Mouse (Mus musculus) c-Kit-positive CD71-negative TER-119-negative erythroid progenitor cells, embryonic 14.5 days (primary cell): ENCODE results near the gene Map3k4.

Source experiments
- DNase-seq: peaks from one replicate; pipeline ENCODE4 v3.0.0-alpha.2; 2013; ENCODE audit warnings: low read depth

Gene Map3k4

DNA sequence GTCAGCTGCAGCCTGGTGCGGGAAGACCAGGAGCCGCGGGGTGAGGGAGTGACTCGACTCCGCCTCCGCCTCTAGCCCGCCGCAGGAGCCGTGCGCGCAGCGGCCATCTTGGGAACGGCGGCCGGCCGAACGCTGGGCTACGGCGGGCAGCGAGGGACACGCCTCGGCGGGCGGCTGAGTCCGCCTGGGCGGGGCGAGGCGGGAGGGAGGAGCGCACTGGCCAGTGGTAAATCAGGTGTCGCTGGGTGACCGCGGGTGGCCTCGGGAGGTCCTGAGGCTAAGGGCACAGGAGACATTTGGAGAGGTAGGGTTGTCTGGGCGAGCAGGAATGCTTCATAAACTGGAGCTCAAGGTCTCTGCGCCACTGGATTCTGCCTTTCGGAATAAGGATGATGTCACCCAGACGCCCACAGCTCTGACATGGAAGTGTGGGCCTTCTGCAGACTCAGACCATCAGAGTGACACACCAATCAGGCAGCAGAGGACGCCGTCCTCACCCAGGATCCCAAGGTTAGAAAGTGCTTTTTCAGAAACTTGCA lies at the start of gene Map3k4:
Gene Map3k4, minus strand, starts transcription at position 134 of the 539 bp plus-strand sequence.
- peak; percentile 67 for DNase-seq

DNA sequence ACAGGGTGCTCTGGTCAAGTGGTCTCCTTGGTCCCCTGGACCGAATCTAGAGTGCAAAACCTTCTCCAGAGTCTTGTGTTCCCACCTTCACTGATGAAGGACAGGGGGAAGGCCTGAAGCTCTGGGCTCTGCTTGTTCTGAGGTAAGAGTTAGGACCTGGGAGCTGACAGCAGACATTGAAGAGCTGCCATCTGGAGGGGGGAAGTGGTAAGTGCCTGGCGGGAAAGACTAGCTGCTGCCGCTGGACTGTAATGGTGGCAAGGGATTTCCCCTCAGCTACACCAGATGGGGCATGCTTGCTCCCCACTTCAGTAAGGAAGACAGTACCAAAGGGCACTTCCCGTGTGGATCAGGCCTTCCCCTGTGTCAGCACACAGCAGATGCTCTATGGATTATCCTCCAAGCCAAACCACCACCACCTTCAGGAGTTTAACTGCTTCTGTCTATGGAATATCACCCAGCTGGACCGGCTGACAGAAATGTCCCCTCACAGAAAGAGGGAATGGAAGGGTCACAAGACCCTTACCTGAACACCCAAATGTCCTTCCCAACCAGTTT lies 48.9 kb upstream of the Map3k4 start:
- DNase-seq: peak; percentile 41

DNA sequence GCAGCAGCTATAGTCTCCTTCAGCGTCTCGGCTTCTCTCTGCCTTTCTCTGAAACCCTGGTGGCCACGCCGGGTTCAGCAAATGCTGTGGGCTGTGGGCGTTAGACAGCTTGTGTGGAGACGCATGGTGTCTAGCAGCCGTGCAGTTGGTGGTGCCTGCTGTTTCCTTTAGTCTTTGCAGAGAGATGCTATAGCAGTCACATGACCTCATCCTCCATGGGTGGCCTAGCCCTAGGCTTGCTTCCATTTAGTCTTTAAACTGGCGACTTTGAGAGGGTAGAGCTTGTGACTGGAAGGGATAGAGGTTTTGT lies 45.8 kb upstream of the Map3k4 start:
- no peak for DNase-seq

DNA sequence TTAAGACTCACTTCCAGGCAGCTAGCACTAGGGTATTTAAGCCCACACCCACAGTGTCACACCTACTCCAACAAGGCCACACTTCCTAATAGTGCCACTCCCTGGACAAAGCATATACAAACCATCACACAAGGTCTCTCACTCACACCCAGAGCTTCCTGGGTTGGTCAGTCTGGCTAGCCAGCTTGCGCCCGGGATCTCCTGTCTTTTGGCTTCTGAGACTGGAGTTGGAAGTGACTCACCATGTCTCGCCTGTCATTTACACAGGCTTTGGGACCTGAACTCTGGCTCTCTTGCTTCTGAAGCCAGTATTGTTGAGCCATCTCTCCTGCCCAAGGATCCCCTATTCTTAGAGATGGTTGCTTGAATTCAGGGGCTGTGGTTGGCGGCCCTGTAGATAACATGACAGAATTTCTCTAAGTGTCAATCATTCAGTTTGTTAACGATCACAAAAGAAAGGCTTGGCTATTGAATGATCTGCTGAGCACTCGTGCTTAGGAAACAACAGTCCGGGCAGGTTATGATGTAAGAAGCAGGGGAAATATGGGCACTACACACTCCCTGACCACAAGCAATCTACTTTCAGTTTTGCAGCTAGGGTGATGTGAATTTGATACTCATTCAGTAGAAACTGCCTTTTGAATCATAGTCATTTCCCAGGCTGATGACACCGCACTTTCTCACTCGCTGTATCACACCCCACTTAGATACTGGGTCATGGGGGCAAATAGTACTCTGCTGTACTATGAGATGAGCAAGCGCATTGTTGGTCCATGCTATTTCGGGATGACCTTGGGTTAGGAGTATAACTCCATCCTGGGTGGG lies 45.2 kb upstream of the Map3k4 start:
- DNase-seq: no peak

DNA sequence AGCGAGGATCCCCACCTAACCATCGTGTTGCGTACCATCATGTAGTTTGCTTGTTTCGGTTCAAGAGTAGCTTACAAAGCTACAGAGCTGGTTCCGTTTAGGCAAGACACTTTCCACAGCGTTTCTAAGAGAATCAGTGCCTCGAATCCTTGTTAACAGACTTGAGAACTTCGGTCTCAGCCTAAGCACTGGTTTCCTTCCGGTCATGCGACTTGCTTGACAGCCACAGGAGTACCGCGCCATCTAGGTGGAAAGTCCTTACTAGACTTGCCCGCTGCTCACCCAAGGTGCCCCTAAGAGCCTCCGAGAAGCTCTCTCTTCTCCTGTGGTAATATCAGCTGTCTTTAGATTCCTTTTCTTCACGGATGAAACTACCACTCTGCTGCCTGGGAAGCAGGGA lies 41.3 kb upstream of the Map3k4 start:
- no peak for DNase-seq

DNA sequence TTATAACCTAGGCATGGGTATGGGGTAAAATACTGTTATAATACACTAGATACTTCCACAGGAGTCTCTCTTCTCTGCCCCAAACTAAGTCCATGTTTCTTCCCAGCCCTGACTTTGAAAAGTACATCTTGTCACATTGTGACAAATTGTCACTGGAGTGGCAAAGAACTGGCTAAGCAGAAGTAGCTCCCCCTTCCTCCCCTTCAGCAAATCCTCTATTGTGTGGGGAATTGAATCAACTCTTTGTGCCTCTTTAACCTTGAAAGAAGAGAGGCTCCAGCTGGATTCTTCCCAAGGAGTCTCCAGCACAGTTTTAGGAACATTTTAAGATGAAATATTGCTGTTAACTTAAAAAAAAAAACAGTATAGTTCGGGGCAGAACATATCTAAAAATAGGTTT lies 34.2 kb upstream of the Map3k4 start:
- DNase-seq: no peak

DNA sequence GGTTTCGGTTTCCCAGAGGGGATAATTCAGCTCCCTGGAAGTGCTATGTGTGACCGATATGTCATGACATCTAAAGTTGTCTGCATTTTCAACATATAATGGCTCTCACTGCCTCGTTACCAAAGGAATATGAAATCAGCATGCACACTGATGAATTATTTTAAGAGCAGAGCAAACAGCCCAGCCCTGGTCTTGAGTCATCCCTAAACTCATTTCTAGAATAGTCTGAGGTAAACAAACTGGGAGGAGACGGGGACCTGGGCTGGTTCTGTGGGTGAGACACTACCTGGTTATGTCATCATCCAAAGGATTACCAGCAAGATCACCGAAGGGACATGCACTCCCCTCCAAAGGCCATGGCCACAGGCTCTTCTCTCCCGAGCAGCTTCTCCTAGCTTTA lies 33.0 kb upstream of the Map3k4 start:
- DNase-seq: no peak

DNA sequence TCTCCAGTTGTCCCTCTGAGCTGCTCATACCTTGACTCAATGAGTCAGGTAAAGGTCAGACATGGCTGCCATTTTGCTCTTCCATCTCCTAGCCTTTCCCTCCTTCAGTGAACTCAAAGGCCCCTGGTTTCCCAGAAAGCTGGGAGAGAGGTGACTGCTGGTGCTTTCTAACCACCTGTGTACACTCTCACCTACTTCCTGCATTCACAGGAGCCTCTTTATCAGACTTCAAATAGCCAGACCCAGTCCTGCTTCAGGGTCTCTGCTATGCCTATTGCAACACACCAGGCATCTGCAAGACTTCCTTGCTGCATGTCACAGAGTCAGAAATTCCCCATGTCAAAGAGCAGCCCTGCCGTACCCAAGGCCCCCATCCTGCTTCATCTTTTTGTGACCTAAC lies 28.9 kb upstream of the Map3k4 start:
- no peak for DNase-seq

DNA sequence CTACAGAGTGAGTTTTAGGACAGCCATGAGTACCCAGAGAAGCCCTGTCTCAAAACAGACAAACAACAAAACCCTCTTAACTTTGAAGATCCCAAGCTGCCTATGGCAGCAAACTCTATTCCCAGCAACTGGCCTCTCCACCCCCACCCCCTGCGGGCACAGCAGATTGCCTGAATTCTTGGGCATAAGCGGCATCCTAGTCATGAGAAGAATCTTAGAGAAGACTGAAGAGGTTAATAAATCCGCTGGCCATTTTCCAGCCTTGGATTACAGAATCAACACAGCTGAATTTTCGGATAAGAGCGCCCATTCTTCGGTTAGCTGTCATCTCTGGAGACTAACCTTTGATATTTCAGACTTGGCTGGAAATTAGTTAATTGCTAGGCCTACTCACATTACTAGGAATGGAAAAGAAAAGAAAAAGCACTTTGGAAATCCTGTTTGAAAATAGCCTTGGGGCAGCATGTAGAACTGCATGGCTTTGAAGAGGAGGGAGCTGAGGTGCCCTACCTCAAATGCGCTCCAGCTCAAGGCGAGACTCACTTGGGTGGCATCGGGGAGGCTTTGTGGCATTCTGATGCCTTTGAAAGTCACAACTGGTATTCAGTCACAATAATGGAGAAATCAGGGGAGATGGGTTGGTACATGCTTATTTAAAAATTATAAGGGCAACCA lies 25.2 kb upstream of the Map3k4 start:
- DNase-seq: no peak

DNA sequence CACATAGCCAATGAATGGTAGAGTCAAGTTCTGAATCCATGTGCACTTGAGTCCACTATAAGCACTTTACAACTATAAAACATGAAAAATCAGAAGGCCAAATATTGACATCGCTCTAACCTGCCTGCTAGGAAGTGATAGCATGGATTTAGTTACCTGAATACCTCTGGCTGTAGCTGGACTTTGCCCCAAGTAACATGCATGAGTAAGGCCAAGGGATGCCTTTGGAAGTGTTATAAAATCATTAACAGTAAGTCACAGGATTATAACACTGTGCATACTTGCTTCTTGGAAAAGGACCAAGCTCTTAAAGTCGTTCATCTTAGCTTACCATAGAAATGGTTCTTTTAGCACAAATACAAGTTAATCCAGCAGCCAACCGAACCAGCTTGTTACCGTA lies 18.6 kb upstream of the Map3k4 start:
- DNase-seq: no peak

DNA sequence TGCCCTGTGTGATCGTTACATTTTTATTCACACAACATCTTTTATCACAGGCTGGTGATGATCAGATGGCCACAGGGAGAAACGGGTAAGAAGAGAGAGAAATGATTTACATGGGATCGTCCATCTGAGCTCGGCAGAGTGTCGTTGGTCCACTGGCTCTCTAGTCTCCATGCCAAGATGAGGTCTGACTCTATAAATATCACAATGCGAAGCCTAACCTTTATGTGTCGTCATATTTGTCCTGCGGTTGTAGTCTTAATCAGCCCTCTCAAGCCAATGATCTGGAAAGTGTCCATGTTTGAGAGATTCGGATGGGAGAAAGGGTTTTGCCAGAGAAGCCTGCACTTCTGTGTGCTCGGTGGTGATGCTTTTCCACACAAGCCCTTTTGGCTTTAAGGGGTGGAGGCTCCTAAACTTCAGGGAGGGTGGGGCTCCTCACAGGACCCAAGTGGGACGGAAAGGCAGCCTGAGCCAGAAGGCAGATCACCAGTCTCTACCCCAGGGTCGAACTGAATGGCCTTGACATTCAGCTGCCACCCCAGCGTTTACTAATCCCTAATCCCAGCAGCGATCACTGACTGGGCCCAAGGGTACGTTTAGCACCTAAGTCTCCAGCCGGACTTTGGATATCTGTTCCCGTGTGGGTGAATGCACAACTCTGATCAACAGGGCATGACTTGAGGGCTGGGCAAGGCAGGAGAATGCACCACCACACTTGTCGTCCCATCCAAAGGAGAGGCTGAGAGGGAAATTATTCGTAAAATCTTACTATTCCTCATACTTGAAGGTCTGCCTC lies 17.7 kb upstream of the Map3k4 start:
- no peak for DNase-seq

DNA sequence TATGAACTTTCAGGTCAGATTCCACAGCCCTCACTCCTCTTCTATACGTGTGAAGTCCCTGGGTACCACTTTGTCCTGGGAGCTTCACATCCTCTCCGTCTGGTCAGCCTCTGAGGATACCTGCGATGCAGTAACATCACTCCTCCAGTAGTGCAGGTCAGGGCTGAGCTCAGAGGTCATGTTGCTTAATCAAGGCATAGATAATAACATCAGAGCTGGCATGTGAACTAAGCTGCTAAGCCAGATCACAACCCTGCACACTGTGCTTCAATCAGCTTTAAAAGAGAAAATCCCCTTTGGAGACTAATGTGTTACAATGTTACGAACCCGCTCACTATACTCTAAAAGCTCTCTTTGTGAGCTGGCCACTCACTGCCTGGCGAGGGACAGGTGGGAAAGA lies 16.5 kb upstream of the Map3k4 start:
- DNase-seq: no peak

DNA sequence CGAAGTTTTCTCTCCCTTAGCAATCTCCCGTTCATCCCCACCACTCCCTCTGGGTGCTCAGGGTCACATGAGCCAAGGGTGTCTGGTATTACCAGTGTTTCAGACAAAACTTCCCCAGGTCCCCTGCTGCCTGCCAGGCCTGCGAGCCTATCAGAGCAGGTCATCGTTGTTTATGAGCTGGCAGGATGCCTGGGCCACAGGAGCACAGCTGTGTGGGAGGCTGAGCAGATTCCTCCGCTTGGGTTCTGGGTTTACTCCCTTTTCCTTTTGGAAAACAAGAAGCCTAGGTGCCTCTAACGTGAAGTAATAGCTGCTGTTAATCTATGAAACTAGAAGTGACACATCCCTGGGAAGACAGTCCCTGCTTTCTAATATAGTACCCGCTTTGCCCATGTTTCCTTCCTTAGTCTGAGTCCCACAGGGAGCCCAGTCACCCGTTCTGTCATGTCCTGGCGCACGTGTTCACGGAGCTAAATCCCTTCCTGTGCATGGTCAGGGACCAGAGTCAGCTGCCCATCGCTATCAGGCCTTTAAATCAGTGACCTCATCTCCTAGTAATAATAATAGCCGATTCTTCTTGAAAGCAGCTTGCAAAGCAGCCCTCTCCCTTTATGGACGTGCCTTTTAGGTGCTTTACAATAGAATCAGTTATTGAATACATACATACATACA lies 9.4 kb upstream of the Map3k4 start:
- no peak for DNase-seq

DNA sequence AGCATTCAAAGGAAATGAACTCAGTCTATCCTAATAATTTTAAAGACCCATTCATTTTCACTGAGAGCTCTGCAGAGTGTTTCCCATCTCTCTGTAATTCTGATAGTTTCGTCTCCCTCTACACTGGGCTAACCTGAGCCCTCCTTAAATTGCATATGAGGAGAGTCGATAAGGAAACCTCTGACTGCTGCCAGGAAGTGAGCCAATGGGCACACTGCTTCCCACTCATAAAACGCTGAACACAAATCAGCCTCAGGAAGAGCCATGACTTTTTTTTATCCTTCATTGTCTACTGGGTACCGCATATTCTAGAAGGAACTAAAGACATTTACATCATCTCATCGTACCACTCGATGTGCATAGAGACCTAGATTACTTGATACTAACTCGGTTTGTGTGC lies 1.2 kb upstream of the Map3k4 start:
- no peak for DNase-seq

DNA sequence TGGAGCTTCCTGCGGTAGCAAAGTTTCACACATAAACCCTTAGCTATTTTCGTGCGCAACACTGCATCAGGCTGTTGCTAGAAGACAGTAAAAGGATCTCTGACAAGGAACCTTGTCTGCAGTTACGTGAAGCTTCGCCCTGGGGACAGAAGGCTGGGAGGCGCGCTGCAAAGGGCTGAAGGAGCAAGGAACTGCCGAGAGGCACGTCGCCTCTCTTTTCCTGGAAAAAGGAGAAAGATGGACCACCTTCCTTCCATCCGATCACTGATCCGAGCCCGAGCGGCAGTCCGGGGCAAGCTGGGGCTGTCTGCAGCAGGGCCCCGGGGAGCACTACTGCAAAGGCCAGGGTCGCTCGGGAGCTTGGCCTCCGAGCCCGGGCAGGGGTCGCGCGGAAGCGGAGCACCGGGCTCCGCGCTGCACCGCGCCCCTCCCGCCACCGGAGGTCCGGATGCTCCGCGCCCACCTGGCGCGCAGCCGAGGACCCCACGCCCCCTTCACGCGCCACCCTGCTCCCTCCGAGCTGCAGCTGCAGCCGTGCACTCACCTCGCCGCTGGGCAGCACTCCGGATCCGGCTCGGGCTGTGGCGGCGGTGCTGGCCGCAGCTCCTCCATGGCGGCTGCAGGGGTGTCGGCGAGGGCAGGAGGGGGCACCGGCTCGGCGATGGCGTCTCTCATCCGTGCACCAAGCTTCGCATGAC lies 493 bp downstream of the Map3k4 start:
- no peak for DNase-seq

DNA sequence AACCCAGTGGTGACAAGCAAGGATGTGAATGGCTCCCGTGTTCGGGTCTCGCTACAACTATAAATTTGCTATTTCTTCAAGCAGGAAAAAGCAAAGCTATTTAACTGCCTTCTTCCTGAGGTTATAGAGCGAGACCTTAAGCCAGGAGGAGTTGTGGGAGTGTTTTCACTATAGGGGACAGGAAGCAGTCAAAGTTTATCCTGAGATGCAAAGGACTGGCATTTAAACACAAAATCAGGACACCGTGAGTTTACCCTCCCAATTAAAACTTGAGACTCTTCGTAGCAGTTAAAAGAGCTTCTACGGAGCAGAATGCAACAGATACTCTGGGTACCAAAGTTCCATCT lies 1.0 kb downstream of the Map3k4 start:
- no peak for DNase-seq

DNA sequence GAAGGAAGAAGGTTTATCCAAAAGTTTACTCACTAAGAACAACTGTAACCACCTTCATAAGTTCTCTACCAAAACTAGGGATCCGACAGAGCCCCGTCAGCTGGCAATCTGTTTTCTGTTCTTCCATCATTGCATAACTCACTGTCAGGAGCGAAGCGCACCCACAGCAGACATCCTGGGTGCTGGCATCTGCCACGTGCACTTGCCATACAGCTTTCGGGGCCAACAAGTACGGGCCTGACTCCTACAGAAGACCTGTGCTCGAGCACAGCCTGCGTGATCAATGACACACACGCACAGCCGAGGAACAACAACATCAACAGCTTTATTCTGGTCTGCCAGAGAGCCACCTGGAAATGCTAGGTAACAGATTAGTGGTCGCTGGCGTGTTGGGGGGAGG lies 2.3 kb downstream of the Map3k4 start:
- DNase-seq: no peak

DNA sequence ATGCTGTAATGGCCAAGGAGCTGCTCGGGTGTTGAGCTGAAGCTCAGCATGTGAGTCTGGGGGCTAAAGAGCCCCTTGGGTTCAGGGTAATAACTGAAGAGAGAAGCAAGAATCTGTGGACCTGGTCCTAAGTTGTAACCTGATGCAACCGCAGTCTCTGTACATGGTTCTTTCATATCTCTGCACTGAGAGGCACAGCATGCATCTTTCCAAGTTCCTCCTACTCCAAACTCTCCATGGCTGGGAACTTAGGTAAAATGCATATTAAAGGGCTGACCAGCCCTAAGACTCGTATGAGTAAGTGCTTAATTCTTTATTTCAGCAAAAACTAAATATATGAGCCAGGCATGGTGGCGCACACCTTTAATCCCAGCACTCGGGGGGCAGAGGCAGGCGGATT lies 6.3 kb downstream of the Map3k4 start:
- no peak for DNase-seq

DNA sequence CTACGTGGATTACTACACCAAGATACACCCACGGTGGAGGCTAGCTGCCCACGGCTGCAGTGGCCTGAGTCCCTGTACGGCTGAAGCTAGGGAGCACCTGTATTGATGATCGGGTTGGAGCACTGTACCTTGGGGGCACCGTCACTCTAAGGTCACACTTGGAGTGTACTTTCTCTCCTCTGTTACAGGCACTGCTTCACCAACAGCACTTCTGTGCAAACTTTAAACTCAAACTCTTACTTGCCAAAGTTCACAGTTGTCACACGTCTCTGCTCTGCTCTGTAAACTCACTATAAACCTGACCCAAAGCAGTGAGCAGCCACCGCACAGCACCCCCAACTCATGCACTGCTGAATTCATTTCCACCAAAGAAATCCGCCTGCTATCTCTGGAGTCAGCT lies 9.1 kb downstream of the Map3k4 start:
- DNase-seq: no peak

DNA sequence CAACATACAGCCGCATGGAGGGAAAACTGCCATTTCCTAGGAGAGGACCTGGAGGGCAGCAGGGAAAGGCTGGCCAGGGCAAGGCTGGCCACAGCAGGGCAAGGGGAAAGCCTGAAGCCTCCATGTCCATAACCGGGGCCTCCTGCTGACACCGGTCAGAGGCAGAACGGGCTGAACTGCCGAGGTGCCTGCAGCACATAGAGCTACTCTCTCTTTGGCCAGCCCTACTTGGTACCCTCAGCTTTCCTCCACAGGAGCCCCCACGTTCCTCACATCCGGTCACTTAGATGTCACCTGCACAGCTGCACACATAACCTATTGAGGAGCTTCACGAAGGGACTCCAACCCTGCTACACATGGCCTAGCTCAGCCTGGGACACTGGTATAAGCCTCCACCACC lies 9.5 kb downstream of the Map3k4 start:
- DNase-seq: no peak
